Mouse (Mus musculus): ENCODE measurements at regions not wholly inside any gene's neighbourhood (a gene's known extent, or its start where the extent isn't known, plus 50 kb on each side); places are given as distances from the start of the nearest gene placed in this dataset.
A peak's percentile ranks its signal among the peaks of the same experiment; 100 is the strongest.

DNA sequence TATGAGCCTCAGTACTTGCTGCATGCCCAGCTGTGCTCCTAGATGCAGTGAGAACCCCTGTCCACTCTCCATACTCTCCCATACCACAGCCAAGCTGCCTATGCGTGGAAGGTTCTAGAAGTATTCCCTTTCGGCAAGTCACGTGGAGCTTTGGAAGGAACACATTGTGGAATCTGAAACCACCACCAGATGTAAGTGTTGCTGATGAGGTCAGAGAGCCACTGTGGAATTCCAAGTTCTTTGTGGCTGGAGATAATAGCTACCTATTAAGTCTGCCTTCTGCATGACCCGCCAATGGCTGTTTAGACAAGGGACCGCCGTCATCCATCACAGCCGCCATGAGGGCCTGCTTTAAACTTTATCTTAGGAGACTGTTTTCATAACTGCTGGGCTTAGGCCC is 84.7 kb upstream of the Errfi1 start:
- DNase-seq (ENCODE audit: extremely low spot score, low spot score) = peak; percentile 48

DNA sequence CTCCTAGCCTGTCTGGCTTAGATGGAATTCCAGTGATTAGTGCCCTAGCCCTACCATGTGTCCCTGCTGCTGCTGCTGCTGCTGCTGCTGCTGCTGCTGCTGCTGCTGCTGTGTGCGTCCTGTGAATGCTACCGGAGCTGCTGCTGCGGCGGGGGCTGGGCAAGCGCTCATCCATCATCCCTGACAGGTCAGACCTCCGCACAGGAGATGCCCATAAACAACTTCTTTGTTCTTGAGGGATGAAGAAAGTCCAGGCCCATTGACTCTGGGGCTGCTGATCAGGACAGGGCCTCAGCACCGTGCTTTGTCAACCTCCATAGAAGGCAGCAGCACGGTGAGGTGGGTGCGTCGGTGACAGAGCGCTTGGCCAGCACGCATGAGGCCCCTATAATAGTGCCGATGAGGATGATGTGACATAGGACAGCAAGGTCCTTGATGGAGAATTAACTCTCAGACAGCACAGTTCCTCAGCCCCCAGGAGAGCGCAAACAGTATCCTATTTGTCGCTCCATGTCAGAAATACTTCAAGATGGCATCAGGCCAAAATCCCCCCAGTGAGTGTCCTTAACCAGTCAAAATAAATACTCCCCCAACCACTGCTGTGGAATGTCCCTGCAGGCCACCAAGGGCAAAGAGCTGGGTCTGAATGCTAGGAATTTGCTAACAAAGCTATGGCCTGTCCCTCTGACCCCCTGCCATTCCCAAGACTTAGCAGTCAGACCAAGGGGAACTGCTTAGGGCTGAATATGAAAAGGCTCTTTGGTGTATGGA is 95.1 kb upstream of the Errfi1 start:
- peak; percentile 88 for DNase-seq (ENCODE audit: extremely low spot score, low spot score)

DNA sequence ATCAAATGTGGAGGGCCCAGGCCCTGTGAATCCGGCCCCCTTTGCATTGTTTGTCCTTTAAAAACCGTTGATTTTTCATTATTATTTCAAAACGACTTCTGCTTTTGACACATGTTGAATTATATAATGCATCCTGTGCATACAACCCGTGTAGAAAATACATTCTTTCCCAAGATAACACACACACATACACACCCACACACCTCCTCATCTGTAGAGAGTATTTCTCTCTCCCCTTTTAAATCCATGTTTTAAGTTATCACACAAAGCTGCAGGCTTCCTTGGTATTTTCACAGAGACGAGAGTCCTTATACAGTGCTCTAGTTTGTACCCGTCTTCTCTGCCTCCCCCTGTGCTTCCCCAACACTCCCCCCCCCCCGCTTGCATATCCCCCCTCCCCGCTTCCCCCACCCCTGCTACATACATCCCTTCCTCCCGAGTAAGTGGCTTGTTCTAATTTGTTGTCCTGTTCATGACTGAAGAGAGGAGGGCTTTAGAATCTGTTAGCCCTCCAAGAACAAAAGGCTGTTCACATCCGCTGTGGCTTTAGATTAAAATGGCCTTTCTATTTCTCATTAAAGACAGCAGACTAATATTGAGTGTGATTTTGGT is 95.8 kb upstream of the Errfi1 start:
- no peak for DNase-seq (ENCODE audit: extremely low spot score, low spot score)

DNA sequence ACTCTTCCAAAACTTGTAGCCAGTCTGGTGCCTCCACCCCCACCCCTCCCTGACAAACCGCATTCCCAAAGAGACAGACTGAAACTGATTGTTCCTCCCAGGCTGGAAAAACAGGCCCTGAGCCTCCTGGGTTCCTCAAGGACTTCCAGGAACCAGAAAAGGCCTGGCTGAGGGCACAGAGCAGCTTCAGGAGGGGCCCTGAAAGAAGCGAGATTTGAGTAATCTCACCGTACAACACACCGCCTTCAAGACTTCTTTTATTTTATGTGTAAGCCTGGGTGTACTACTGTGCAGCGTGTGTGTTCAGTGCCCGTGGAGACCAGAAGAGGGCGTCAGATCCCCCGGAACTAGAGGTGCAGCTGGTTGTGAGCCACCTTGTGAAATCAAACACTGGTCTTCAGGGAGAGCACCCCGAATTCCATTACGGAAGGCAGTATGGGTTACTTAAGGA is 96.4 kb upstream of the Errfi1 start:
- no peak for DNase-seq (ENCODE audit: extremely low spot score, low spot score)

DNA sequence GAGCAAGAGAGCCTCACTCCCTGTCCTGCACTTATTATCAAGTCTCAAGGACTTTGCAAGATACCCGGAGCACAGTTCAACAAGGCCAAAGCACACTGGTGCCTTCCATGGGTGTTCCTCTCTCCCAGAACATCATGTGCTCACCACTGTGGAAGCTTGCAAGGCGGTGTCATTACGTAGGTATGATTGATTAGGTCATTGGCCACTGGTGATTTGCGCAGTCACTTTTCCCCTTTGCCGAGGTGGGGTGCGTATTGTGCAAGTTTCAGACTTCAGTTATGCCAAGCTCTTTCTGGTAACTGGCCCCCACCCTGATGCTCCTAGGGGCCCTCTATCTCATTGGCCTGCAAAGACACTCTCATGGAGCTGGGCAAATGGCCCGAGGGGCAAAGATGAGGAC is 98.3 kb upstream of the Errfi1 start:
- no peak for DNase-seq (ENCODE audit: extremely low spot score, low spot score)

DNA sequence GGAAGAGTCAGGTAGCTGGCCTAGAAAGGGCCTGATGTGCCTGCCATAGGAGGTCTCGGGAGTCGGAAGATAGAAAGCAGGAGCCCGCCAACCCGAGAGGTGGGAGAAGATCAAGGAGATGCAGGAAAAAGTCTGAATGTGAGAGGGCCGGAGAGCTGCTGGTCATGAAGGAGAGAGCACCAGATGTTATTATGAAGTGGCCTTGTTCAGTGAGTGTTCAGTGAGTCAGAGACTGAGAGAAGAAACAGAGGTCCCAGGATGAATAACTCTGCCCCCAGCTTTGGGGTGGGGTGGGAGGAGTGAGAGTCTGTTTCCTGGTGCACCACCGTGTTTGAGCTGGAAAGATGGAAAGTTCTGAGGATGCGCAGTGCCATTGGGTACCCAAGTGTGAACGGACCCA is 100.2 kb upstream of the Slc45a1 start:
- DNase-seq (ENCODE audit: extremely low spot score, low spot score) = no peak

DNA sequence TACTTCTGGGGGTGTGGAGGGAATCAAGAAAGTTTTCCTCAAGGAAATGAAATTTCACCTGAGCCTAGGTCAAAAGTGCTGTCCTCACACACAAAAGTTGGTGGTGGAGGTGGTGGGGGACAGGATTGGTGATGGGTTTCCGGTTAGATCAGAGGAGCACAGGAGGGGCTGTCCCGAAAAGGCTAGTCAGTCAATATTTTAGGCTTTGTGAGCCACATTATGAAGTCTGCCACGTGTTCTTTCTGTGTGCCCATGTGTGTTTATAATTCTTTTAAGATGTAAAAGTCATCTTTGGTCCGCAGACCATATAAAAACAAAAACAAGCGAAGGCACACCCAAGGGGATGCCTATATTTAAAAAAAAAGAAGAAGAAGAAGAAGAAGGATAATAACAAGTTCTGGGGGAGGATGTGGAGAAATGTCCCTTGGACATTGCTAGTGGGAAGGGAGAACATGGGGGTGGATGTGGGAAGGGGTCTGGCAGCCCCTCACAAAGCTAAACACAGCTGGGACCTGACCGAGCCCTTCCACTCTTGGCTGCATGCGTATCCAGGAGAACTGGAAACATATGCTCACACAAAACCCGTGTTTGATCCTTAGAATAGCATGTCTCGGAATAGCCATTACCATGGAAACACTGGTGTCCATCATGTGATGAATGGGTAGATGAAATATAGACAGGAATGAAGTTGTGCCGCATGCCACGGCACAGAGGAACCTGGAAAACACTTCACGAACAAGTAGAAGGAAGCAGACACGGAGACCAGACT is 98.7 kb upstream of the Slc45a1 start:
- DNase-seq (ENCODE audit: extremely low spot score, low spot score) = no peak

DNA sequence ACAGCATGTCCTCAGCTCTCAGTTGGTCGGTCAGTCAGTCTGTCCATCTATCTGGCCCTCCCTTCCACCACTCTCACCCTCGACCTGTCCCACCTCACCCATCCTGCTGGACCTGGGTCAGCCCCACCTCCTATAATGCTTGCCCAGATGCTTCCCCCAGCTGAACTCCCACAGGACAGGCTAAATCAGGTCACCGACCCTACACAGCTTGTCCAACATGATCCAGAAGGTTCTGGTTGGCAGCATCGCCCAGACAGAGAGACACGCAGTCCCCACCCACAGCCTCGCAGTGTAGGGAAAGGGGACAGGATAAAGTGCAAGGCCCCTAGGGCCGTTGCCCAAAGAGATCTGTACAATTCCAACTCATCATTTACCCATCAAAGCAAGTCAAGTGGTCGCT is 97.1 kb upstream of the Slc45a1 start:
- no peak for DNase-seq (ENCODE audit: extremely low spot score, low spot score)

- DNase-seq (ENCODE audit: extremely low spot score, low spot score) = no peak
Measured at GRCm38 (mm10) chr4:150748099-150749000, 96.4 kb upstream of the Slc45a1 start.

- DNase-seq (ENCODE audit: extremely low spot score, low spot score) = no peak
Measured at GRCm38 (mm10) chr4:150746430-150746923, 94.5 kb upstream of the Slc45a1 start.

GRCm38 (mm10) chr4:150745529-150746429 is 93.8 kb upstream of the Slc45a1 start:
- DNase-seq (ENCODE audit: extremely low spot score, low spot score) = peak; percentile 42

DNA sequence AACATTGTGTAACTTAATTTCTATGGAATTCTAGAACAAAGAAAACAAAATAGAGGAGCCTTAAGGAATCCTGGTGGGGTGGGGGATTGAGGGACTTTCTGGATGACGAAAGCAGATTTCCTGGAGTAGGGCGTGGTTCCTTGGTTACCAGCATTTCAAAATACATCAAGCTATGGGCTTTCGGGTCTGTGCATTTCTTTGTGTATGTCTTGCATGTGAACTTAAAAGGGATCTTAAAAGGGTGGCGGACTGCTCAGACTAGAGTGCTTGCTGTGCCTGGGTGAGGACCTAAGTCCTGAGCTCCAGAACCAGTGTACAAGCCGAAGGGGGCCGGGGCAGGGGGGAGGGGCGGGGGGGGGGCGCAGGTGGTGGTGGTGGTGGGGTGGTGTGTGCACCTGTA is 91.5 kb upstream of the Slc45a1 start:
- DNase-seq (ENCODE audit: extremely low spot score, low spot score) = no peak

DNA sequence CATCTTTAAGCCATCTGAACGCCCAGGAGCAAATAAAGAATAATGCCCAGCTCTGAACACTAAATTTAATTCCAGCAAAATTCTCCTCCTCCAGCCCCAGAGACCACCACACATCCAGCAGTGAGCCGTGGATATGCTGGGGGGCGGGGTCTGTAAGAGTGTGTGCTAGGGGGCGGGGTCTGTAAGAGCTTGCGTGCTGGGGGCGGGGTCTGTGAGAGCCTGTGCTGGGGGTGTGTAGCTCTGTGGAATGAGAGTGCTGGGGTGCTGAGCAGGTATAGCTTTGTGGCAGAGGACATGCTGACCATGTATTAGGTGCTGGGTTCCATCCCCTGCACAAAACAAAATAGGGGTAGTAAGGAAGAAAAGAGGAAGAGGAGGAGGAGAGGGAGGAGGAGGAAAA is 91.1 kb upstream of the Slc45a1 start:
- no peak for DNase-seq (ENCODE audit: extremely low spot score, low spot score)

DNA sequence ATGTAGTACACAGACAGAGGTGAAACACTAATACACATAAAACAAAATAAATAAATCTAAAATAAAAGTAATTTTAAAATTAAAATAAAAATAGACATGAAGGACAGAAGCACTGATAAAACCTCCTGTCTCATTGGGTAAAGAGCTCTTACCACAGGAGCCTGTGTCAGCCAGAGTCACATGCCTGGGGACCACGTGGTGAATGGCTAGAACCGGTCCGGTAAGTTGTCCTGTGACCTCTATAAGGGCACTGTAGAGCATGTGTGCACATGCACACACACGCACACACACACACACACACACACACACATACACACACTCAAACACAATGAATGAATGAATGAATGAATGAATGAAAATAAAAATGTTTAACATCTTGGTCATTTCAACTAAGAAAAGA is 89.8 kb upstream of the Slc45a1 start:
- no peak for DNase-seq (ENCODE audit: extremely low spot score, low spot score)

GRCm38 (mm10) chr4:150740167-150740566 is 88.2 kb upstream of the Slc45a1 start:
- DNase-seq (ENCODE audit: extremely low spot score, low spot score) = no peak

DNA sequence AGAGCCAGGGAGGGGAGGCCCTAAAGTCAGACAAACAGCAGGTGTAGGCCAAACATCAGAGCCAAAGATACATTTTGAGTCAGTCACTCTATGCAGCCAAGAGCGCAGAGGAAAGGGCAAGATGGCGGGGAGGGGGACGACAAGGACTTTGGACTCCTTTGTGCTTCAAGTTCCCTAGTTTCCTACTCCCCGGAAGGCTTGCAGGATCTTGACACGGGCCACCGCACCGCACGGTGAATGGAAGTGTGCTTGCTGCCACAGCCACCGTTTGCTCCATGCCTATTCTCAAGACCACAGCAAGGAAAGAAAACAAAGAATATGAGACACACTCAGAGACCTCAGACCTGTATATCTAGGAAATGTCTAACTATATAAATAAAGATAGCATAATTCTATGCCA is 86.8 kb upstream of the Slc45a1 start:
- DNase-seq (ENCODE audit: extremely low spot score, low spot score) = no peak

DNA sequence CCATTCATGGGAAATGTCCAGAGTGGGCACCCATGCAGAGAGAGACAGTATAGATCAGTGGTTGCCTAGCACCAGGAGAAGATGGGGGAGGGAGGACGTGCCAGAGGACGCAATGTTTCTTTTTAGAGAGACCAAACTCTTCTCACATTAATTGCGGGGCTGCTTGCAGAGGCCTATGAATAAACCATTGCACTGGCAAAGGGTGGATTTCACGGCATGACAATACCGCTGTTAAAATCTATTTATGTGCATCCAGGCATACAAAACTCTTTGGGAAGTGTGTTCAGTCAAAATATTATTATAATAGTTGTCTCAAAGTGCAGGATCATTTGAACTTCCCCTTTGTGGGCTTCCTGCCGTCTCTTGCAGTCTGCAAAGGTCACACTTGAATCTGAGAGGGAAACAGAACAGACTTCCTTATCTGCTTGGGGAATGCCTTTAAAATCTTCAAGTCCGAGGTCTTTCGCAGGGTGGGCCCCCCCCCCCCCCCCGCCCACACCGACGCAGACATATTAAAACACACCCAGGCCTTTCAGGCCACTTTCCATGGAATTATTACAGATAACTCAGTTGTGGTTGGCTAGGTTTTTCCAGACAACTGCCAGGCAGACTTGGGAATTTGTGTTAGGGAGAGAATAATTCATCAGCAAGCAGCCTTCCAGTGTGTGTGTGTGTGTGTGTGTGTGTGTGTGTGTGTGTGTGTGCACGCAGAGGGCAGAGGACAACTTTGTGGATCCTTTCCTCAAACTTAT is 78.3 kb upstream of the Slc45a1 start:
- DNase-seq (ENCODE audit: extremely low spot score, low spot score) = peak; percentile 68

DNA sequence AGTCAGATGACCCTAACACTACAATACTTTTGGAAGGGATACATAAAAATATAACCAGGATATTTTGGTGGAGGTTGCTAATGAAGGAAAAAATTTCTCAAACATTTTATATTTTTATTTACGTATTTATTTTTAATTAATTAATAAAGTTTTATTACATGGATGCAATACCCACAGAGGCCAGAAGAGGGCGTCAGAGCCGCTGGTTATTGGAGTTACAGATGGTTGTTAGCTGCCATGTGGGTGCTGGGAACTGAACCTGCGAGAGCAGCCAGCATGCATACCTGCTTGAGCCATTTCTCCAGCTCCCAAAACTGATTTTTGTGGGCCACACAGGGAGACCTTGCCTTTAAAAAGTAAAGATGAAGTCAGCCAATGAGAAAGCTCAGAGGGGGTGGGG is 74.6 kb upstream of the Slc45a1 start:
- DNase-seq (ENCODE audit: extremely low spot score, low spot score) = no peak

GRCm38 (mm10) chr4:150726136-150726480 is 74.1 kb upstream of the Slc45a1 start:
- no peak for DNase-seq (ENCODE audit: extremely low spot score, low spot score)

Data from neural tube, embryonic 10.5 days (tissue).